Mouse (Mus musculus): ENCODE results near the gene Aif1l.
A peak's percentile ranks its signal among the peaks of the same experiment; 100 is the strongest.
"Not testable (repeated sequence)": the region's sequence is repeated elsewhere in the genome, so short reads cannot be mapped to it uniquely, and the experiment has no call there.

The Aif1l gene

DNA sequence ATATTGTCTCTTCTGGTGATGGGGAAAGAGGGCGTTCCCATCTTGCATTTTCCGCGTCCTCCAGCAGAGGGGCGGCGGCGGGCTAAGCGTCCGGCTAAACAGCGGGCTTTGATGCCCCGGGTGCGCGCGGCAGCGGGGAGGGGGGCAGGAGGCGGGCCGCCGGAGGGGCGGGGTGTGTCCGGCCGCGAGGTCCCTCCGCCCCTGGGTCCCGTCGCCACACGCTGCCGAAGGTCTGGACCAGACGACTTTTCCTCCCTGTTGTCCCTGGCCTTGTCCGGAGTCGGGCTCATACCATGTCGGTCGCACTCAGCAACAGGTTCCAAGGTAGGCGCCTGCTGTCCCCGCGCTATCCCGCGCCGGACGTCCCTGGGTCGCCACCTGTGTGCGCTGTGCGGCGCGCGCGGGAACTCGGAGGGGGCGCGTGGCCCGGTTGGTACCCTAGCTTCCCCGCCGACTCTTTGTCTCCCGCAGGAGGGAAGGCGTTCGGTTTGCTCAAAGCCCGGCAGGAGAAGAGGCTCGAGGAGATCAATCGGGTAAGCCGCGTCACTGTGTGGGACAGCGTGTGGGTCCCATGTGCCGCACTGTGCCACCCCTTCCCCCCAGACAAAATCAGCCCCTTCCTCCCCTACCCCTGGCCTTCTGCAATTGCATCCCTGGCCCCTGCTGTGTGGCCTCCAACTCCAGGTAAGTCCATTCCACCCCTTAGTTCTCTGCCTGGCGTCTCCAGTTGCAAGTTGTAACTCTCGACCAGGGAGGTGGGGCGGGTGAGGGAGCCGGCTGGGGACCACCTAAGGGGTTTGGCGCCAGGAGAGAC, at the start of gene Aif1l:
TSS of gene Aif1l (plus strand) at position 82 of the 814 bp plus-strand sequence.
- no peak for DNase-seq

DNA sequence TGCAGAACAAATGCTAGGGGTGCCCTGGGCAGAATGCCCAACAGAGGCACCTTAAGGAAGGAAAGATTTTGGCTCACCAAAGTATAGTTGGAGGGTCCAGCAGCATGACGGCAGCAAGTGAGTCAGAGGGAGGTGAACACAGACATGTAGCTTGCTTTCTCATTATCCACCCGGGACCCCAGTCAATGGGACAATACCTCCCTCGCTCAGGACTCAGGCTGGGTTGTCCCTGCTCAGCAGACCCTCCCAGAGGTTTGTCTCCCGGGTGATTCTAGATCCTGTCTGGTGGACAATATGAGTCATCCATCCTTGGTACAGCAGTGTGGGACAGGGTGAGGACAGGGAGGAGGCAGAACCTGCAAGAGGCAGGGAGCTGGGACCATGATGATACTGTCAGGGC, 49.0 kb upstream of the Aif1l start:
- no peak for DNase-seq

GRCm38 (mm10) chr2:31901659-31902362, 48.1 kb upstream of the Aif1l start:
- DNase-seq: no peak

- DNase-seq: no peak
Observed at GRCm38 (mm10) chr2:31904089-31904488, 45.9 kb upstream of the Aif1l start.

DNA sequence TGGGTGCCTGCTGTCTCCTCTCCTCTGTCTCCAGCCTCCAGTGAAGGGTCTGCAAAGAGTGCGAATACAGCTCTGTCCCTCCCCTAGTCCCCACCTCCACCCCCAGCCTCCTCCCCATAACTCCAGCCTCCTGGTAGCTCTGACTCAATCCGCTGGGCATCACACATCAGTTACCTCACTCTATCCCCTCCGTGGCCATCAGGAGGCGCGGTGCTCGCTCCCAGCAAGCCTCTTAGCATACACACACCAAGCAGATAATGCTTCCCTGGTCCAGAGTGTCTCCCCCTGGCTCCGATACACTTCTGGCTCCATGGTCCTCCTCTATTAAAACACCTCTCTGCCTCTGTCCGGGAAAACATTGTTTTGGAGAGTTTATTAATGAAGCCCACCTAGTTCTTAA, 45.3 kb upstream of the Aif1l start:
- no peak for DNase-seq

- DNase-seq: no peak
Observed at GRCm38 (mm10) chr2:31905682-31906081, 44.3 kb upstream of the Aif1l start.

GRCm38 (mm10) chr2:31906407-31906806, 43.5 kb upstream of the Aif1l start:
- no peak for DNase-seq

- DNase-seq: no peak
Observed at GRCm38 (mm10) chr2:31912575-31912974, 37.4 kb upstream of the Aif1l start.

DNA sequence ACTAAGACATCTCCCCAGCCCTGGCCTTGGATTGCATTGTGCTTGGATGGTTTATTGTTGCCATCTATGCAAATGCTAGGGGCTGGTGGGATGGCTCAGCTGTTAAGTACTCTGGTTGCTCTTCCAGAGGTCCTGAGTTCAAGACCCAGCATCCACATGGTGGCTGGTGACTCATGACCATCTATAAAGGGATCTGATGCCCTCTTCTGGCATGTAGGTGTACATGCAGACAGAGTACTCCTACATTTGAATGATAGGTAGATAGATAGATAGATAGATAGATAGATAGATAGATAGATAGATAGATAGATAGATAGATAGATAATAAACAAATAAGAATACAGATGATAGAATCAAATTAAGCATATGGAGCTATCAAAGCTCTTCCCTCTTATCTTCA, 35.7 kb upstream of the Aif1l start:
- DNase-seq: not testable (repeated sequence)

- DNase-seq: peak; percentile 76
Observed at GRCm38 (mm10) chr2:31915112-31915511, 34.8 kb upstream of the Aif1l start.

GRCm38 (mm10) chr2:31917636-31918035, 32.3 kb upstream of the Aif1l start:
- DNase-seq: peak; percentile 25

DNA sequence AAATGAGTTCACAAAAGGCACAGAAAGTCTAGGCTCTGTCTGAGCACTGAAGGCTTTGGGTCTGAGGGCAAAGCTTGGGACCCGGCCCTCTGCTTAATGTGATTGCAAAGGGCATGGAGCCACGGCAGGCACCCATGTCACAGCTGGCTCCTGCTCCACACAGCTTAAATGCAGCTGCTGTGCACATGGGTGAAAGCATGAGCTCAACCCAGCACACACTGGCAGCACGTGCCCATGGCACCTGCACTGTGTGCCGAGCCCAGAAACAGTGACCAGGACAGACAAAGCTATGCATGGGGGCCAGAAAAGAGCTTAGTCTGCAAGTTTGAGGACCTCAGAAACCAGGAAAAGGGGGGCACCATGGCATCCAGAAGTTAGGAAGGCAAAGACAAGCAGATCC, 26.3 kb upstream of the Aif1l start:
- no peak for DNase-seq

- peak; percentile 21 for DNase-seq
Observed at GRCm38 (mm10) chr2:31924811-31925210, 25.1 kb upstream of the Aif1l start.

- no peak for DNase-seq
Observed at GRCm38 (mm10) chr2:31925936-31926335, 24.0 kb upstream of the Aif1l start.

DNA sequence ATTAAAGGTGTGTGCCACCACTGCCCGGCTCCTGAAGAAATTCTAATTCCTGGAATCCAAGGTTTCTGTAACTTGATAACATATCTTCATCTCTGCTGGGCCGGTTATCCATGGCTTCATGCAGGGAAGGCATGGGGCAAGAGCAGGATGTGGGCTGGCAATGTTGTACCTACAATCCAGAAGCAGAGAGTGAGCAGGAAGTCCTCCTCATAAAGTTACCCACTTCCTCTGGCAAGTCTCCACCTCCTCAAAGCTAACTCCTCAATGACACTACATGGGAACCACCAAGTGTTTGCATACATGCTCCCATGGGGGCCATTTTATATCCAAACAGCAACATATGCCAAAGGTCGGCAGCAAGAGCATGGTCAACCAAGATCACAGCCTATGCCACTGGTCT, 20.3 kb upstream of the Aif1l start:
- DNase-seq: no peak

DNA sequence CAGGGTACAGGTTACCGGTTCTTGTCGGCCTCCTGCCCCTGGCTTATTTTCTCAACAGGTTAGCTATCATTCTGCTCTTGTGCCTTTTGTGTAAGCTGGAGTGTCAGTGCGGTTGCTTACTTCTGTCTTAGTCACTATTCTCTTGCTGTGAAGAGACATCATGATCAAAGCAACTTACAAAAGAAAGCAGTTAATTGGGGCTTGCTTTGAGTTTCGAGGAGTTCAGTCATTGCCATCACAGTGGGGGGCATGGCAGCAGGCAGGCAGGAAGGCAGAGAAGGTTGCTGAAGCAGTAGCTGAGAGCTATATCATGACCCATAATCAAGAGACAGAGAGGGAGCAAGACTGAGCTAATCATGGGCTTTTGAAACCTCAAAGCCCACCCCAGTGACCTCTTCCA, 15.4 kb upstream of the Aif1l start:
- no peak for DNase-seq

DNA sequence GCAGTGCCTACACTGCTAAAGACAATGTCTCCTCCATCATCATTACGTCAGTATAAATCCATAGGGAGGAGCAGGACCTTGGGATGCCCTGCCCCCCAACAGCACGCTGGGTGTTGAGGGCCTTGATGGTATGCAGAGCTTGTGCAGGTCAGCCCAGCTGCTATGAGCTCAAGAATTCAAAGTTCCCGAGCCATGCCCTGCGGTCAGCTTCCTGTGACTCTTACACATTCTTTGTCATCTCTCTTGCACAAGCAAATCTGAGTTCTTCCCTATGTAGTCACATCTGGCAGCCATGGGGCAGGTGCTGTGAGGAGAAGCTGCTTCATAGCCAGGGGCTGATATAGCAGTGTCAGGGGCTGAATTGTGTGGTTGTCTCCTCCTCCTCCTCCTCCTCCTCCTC, 14.9 kb upstream of the Aif1l start:
- DNase-seq: no peak

DNA sequence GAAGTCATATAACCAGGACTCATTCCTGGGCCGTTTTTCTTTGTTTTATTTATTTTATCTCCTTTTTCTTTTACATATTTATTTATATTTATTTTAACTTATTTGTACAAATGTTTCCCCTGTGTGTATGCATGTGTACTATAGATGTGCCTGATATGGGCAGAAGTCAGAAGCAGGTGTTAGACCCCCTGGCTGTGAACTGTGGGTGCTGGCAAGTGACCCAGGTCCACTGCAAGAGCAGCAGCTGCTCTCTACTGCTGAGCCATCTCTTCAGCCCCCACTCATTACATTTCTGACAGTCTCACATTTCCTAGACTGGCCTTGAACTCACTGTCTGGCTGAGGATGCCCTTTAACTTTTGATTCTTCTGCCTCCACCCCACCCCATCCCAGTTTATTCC, 11.6 kb upstream of the Aif1l start:
- DNase-seq: no peak

DNA sequence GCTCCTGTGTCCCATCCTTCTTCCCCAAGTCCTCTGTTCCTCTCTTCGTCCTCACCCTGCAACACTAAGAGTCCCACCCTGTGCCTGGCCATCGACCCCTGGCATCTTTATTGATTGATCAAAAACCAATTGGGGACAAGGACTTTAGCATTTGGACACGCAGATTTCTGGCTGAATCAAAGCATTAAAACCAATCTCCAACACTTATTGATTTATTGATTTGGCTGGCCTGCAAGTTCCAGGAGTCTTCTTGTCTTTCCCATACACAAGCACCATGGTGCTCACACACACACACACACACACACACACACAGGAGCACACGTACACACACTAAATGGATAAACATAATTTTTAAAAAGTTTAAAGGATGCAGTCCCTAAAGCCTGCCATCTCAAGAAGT, 6.9 kb upstream of the Aif1l start:
- DNase-seq: no peak

DNA sequence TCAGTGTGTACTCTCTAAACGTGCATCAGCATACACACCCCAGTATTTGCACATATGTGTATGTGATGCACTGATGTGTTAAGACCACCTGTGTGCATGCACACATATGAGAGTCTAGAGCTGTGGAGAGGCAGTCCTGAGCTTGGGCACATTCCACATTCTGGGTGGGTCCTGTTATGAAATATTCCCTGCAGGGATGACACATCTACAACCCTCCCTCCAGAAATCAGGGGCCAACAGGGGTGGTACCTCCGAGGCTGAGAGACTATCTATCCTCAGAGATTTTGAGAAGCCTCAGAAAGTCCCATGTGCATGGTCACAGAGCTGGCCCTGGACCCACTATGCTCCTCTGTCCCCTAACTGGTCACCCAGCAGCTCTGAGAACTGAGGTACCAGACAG, 4.4 kb upstream of the Aif1l start:
- no peak for DNase-seq

GRCm38 (mm10) chr2:31948392-31948791, 1.5 kb upstream of the Aif1l start:
- no peak for DNase-seq

DNA sequence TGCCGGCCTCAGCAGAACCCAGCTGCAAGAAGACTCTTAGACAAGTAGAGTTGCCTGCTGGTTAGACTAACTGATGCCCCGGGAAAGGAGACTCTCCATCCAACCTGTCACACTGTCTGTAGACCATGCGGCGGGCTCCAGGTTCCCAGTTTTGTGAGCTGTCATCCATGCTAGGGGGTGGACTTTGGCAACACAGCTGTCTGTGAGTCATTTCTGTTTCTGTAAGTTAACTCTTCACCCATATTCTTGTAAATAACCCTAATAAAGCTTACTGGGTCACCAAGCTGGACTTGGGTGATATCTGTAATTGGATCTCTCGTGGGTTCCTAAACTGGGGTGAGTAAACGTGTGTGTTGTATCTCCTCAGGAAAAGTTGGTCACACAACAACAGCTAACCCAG, 1.1 kb upstream of the Aif1l start:
- DNase-seq: no peak

- DNase-seq: no peak
Observed at GRCm38 (mm10) chr2:31950966-31951365, 1.0 kb downstream of the Aif1l start.

DNA sequence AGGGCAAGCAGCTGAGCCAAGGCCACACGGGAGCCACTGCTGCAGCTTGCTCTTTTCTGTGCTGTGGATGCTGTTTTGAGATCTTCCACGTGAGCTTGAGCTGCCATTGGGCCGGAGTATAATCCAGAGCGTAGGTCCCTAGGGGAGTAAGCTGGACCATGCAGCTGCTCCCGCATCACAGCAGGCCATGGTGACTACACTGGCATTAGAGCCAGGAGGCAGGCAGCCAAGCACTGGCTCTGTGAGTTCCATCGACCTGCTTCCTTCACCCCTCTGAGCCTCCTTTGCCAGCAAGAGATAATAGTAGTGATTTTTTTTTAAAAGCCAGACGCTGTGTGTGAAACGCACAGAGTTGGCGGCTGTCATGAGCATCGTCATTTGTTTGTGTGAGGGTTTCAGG, 2.3 kb downstream of the Aif1l start:
- DNase-seq: no peak

- no peak for DNase-seq
Observed at GRCm38 (mm10) chr2:31952725-31953124, 2.8 kb downstream of the Aif1l start.

Measured in cerebellum, adult 9-10 months (tissue).